Mouse (Mus musculus): ENCODE results near the gene Tmem192. TPM values are rescaled to one million over a fixed set of nuclear protein-coding genes. Genes with fewer than 3 reads are reported as not detected.
A peak's percentile ranks its signal among the peaks of the same experiment; 100 is the strongest.

Tmem192 gene
- 10 to 100 TPM; 33.5 TPM for total RNA-seq (2021)
- long read RNA-seq, experiment 1, transcript Tmem192-201 (6 exons, 1,122 nt) = major isoform, 34 of 40 reads
- long read RNA-seq, experiment 1, partial matches to known transcripts = 2 of 40 reads
- long read RNA-seq, experiment 1, other reads (novel, unspliced or antisense) = 4 of 40 reads
- long read RNA-seq, experiment 2, transcript Tmem192-201 (6 exons, 1,122 nt) = major isoform, 30 of 32 reads
- long read RNA-seq, experiment 2, partial matches to known transcripts = 0 of 32 reads
- long read RNA-seq, experiment 2, other reads (novel, unspliced or antisense) = 2 of 32 reads

GRCm38 (mm10) chr8:64946820-64947697 is at the start of gene Tmem192:
TSS of gene Tmem192 (plus strand) at chr8:64947185.
- DNase-seq = peak; percentile 99

- no peak for DNase-seq
These were observed 48.3 kb upstream of the Tmem192 start for GRCm38 (mm10) chr8:64898710-64899109.

GRCm38 (mm10) chr8:64900645-64901044 is 46.3 kb upstream of the Tmem192 start:
- no peak for DNase-seq

- DNase-seq = no peak
These were observed 45.3 kb upstream of the Tmem192 start for GRCm38 (mm10) chr8:64901527-64902156.

- DNase-seq = no peak
These were observed 44.8 kb upstream of the Tmem192 start for GRCm38 (mm10) chr8:64902191-64902590.

- DNase-seq = no peak
These were observed 43.2 kb upstream of the Tmem192 start for GRCm38 (mm10) chr8:64903778-64904177.

- DNase-seq = no peak
These were observed 37.0 kb upstream of the Tmem192 start for GRCm38 (mm10) chr8:64910026-64910425.

- no peak for DNase-seq
These were observed 30.2 kb upstream of the Tmem192 start for GRCm38 (mm10) chr8:64916793-64917192.

- DNase-seq = peak; percentile 19
These were observed 23.7 kb upstream of the Tmem192 start for GRCm38 (mm10) chr8:64923329-64923728.

GRCm38 (mm10) chr8:64925762-64926161 is 21.2 kb upstream of the Tmem192 start:
- no peak for DNase-seq

- peak; percentile 7 for DNase-seq
These were observed 20.6 kb upstream of the Tmem192 start for GRCm38 (mm10) chr8:64926355-64926754.

- DNase-seq = no peak
These were observed 18.0 kb upstream of the Tmem192 start for GRCm38 (mm10) chr8:64928938-64929337.

- no peak for DNase-seq
These were observed 12.0 kb upstream of the Tmem192 start for GRCm38 (mm10) chr8:64934997-64935396.

- DNase-seq = no peak
These were observed 6.0 kb upstream of the Tmem192 start for GRCm38 (mm10) chr8:64941019-64941418.

- peak; percentile 90 for DNase-seq
These were observed 5.5 kb upstream of the Tmem192 start for GRCm38 (mm10) chr8:64941495-64941894.

- DNase-seq = no peak
These were observed 4.0 kb upstream of the Tmem192 start for GRCm38 (mm10) chr8:64942946-64943345.

GRCm38 (mm10) chr8:64944831-64945230 is 2.2 kb upstream of the Tmem192 start:
- DNase-seq = no peak

- peak; percentile 49 for DNase-seq
These were observed 1.4 kb upstream of the Tmem192 start for GRCm38 (mm10) chr8:64945606-64946005.

- DNase-seq = no peak
These were observed 555 bp upstream of the Tmem192 start for GRCm38 (mm10) chr8:64946441-64946819.

- no peak for DNase-seq
These were observed 681 bp downstream of the Tmem192 start for GRCm38 (mm10) chr8:64947698-64948034.

GRCm38 (mm10) chr8:64948371-64948770 is 1.4 kb downstream of the Tmem192 start:
- no peak for DNase-seq

GRCm38 (mm10) chr8:64952101-64952500 is 5.1 kb downstream of the Tmem192 start:
- no peak for DNase-seq

- no peak for DNase-seq
These were observed 12.0 kb downstream of the Tmem192 start for GRCm38 (mm10) chr8:64959025-64959424.
